Mouse (Mus musculus) midbrain, embryonic 12.5 days (tissue): ENCODE measurements at regions not wholly inside any gene's neighbourhood (a gene's known extent, or its start where the extent isn't known, plus 50 kb on each side); places are given as distances from the start of the nearest gene placed in this dataset.

Experiments used
- ATAC-seq: fragments of 200-750 bp; cut with Nextera tagmentation; 2 replicates; pipeline ENCODE4 v1.8.0; 2017; ENCODE audit warnings: low read depth, moderate TSS enrichment, moderate library complexity; ENCODE audit not compliant: low FRiP score
- H3K27ac ChIP-seq: fragments of 300-500 bp; sonication (generic); replicated peaks from 2 replicates; pipeline ENCODE4 v1.5.1; 2016; ENCODE audit warnings: mild to moderate bottlenecking
- H3K27me3 ChIP-seq: fragments of 300-500 bp; sonication (generic); 2 replicates; pipeline ENCODE4 v1.6.1; 2016; ENCODE audit warnings: mild to moderate bottlenecking
- H3K36me3 ChIP-seq: fragments of 300-500 bp; sonication (generic); 2 replicates; pipeline ENCODE4 v1.6.1; 2016
- H3K4me1 ChIP-seq: fragments of 300-500 bp; sonication (generic); 2 replicates; pipeline ENCODE4 v1.6.1; 2016
- H3K4me2 ChIP-seq: fragments of 300-500 bp; sonication (generic); replicated peaks from 2 replicates; pipeline ENCODE4 v1.6.1; 2016; ENCODE audit warnings: mild to moderate bottlenecking, moderate library complexity
- H3K4me3 ChIP-seq: fragments of 300-500 bp; sonication (generic); 2 replicates; pipeline ENCODE4 v1.5.1; 2016; ENCODE audit warnings: mild to moderate bottlenecking
- H3K9ac ChIP-seq: fragments of 300-500 bp; sonication (generic); replicated peaks from 2 replicates; pipeline ENCODE4 v1.6.1; 2016; ENCODE audit warnings: mild to moderate bottlenecking, moderate library complexity
- H3K9me3 ChIP-seq: fragments of 300-500 bp; sonication (generic); 2 replicates; pipeline ENCODE4 v1.6.1; 2016; ENCODE audit warnings: mild to moderate bottlenecking
- WGBS: fragments of 180-500 bp; shearing (Covaris S2); methylation state at CpG from one replicate; pipeline ENCODE4 v1.1.7; 2016; 5-methylcytosine and 5-hydroxymethylcytosine counted together

DNA sequence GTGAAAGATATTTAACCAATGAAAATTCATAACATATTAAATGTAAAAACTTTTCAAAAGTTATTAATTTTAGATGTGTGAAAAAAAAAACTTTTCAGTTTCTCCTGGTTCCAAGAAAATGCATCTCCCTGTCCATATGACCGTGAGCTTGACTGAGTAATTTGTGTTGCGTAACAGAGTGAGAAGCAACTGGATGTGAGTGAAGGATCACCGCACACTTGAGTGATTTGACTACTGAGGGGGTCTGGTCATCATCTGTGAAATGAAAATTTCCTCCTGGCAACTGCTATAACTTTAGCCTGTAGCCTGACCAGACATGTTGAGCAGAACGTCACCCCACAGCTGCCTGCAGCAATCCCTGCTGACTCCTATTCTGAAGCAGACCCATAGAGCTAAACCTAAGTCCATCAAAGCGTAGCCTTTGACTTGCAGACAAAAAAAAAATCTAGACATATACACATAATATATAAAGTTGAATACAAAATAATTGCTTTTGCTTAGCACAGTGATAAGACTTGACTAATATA is 461.2 kb downstream of the Brinp3 start:
- H3K9ac ChIP-seq: no peak overlapping the region
- no peaks in the 10 kb centered on the region for H3K27me3 ChIP-seq
- no peaks in the 10 kb centered on the region for H3K36me3 ChIP-seq
- no peaks in the 10 kb centered on the region for H3K9me3 ChIP-seq
- H3K4me3 ChIP-seq: no peak overlapping the region
- H3K4me1 ChIP-seq: no peaks in the 10 kb centered on the region
- H3K27ac ChIP-seq: no peak overlapping the region
- no peak for ATAC-seq
- 92% methylated on average over 5 of the region's 5 CpGs for WGBS
- no peak overlapping the region for H3K4me2 ChIP-seq

- H3K27me3 ChIP-seq: no peaks in the 10 kb centered on the region
- H3K9ac ChIP-seq: no peak overlapping the region
- H3K4me2 ChIP-seq: no peak overlapping the region
- no peaks in the 10 kb centered on the region for H3K36me3 ChIP-seq
- no peak overlapping the region for H3K27ac ChIP-seq
- no peaks in the 10 kb centered on the region for H3K9me3 ChIP-seq
- no peaks in the 10 kb centered on the region for H3K4me1 ChIP-seq
- no peak overlapping the region for H3K4me3 ChIP-seq
- no peak for ATAC-seq
Measured at GRCm38 (mm10) chr1:146956347-146956746, 461.8 kb downstream of the Brinp3 start.

DNA sequence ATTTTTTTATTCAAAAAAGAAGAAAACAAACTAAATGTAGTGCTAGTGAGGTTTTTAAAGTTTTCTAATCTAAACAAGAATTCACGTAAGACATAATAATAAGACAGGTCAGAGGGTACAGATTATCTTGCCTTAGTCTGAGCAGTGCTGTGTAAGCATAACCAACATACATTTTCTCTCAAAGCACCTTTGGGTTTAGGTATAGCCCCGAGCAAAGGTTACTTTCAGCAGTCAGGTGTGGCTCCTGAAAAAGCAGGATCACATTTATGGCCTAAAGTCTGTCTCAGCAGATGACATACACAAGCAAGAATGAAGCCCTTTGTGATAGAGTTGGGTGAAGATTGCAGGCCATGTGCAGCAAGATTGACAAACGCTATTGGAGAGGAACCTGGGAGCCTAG is 465.9 kb downstream of the Brinp3 start:
- Histone ChIP-seq H3K4me3 (no peak overlapping the region), H3K4me1 (no peaks in the 10 kb centered on the region), H3K9me3 (no peaks in the 10 kb centered on the region), H3K27ac (no peak overlapping the region), H3K27me3 (no peaks in the 10 kb centered on the region), H3K4me2 (no peak overlapping the region), H3K9ac (no peak overlapping the region), H3K36me3 (no peaks in the 10 kb centered on the region)
- 85% methylated on average over 3 of the region's 3 CpGs for WGBS
- no peak for ATAC-seq

DNA sequence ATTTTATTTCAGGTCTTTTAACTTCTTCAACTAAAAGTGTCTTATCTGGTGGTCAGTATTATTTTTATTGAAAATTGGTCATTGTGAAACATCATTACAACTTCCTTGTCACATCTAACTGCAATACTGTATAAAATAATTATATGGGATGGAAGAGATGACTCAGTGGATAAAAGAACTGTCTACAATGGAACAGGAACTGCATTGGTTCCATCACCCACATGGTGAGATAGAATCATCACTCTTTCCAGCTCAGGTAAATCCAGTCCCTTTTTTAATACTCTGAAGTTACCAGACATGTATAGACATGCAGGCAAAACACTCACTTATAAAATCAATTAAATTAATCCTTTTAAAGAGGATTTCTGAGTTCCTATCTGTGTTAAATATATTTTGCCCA is 473.0 kb downstream of the Brinp3 start:
- no peak for ATAC-seq

DNA sequence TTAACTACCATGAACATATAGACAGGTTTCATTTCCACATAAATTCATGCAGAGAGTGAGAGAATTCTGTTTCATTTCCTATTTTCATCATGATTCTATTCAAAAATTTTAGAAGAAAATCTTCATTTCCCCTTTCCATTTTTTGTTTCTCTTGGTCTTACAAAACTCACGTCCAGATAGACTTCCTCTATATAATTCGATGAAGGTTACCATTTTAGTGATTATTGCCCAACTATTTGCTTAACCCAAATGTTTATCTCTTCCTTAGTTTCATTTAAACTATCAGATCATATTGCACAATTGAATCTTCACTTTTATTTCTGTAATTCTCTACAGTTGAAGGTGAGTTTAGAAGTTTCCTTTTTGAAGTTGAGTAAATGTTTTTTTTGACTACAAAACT is 473.4 kb downstream of the Brinp3 start:
- Histone ChIP-seq H3K9me3 (no peaks in the 10 kb centered on the region), H3K4me3 (no peak overlapping the region), H3K9ac (no peak overlapping the region), H3K4me1 (no peaks in the 10 kb centered on the region), H3K27me3 (no peaks in the 10 kb centered on the region), H3K27ac (no peak overlapping the region), H3K36me3 (no peaks in the 10 kb centered on the region), H3K4me2 (no peak overlapping the region)
- 85% methylated on average over 2 of the region's 2 CpGs for WGBS
- ATAC-seq: no peak

More for the DNA sequence above, 473.0 kb downstream of the Brinp3 start:
- H3K4me2 ChIP-seq: no peak overlapping the region
- H3K9me3 ChIP-seq: no peaks in the 10 kb centered on the region
- H3K9ac ChIP-seq: no peak overlapping the region
- no peaks in the 10 kb centered on the region for H3K36me3 ChIP-seq
- no peak overlapping the region for H3K27ac ChIP-seq
- no peak overlapping the region for H3K4me3 ChIP-seq
- H3K4me1 ChIP-seq: no peaks in the 10 kb centered on the region
- no peaks in the 10 kb centered on the region for H3K27me3 ChIP-seq

GRCm38 (mm10) chr1:146983433-146984186 is 489.1 kb downstream of the Brinp3 start:
- no peaks in the 10 kb centered on the region for H3K4me1 ChIP-seq
- H3K9ac ChIP-seq: no peak overlapping the region
- H3K36me3 ChIP-seq: no peaks in the 10 kb centered on the region
- no peak overlapping the region for H3K27ac ChIP-seq
- no peaks in the 10 kb centered on the region for H3K27me3 ChIP-seq
- 85% methylated on average over 5 of the region's 5 CpGs for WGBS
- H3K9me3 ChIP-seq: no peaks in the 10 kb centered on the region
- H3K4me3 ChIP-seq: no peak overlapping the region
- ATAC-seq: no peak
- H3K4me2 ChIP-seq: no peak overlapping the region

- Histone ChIP-seq H3K36me3 (no peaks in the 10 kb centered on the region), H3K4me2 (no peak overlapping the region), H3K9ac (no peak overlapping the region), H3K9me3 (no peaks in the 10 kb centered on the region), H3K4me3 (no peak overlapping the region), H3K4me1 (no peaks in the 10 kb centered on the region), H3K27me3 (no peaks in the 10 kb centered on the region), H3K27ac (no peak overlapping the region)
- WGBS: 62% methylated on average over 2 of the region's 2 CpGs
- no peak for ATAC-seq
Measured at GRCm38 (mm10) chr1:147000018-147000417, 505.5 kb downstream of the Brinp3 start.

DNA sequence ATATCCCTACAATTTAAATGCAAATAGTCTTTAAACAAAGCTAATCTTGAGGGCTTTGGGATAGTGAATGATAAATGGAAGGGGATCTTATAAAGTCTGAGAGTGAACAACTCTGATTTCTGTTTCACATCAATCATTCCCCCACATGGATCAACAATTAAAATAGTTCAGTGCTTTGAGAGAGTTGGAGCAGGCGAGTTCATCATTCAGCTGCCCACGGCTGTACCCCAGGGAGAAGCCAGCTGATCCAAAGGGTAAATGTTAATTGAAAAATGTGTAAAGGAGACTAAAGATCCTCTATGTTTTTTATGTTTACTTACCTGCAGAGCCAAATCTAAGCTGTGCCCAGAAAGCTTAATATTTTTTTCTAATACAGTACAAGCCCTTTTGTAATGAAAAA is 553.2 kb downstream of the Brinp3 start:
- Histone ChIP-seq H3K27ac (no peak overlapping the region), H3K4me3 (no peak overlapping the region), H3K4me1 (no peaks in the 10 kb centered on the region), H3K9me3 (no peaks in the 10 kb centered on the region), H3K27me3 (no peaks in the 10 kb centered on the region), H3K4me2 (no peak overlapping the region), H3K9ac (no peak overlapping the region), H3K36me3 (no peaks in the 10 kb centered on the region)
- ATAC-seq: no peak; the same call in 1 of the 2 replicates
- WGBS: 21% methylated on average over 2 of the region's 2 CpGs

- Histone ChIP-seq H3K9me3 (no peaks in the 10 kb centered on the region), H3K9ac (no peak overlapping the region), H3K27me3 (no peaks in the 10 kb centered on the region), H3K4me1 (no peaks in the 10 kb centered on the region), H3K27ac (no peak overlapping the region), H3K4me2 (no peak overlapping the region), H3K4me3 (no peak overlapping the region), H3K36me3 (no peaks in the 10 kb centered on the region)
- WGBS: 48% methylated on average over 2 of the region's 2 CpGs
- ATAC-seq: no peak
Measured at GRCm38 (mm10) chr1:147058504-147058903, 563.9 kb downstream of the Brinp3 start.

DNA sequence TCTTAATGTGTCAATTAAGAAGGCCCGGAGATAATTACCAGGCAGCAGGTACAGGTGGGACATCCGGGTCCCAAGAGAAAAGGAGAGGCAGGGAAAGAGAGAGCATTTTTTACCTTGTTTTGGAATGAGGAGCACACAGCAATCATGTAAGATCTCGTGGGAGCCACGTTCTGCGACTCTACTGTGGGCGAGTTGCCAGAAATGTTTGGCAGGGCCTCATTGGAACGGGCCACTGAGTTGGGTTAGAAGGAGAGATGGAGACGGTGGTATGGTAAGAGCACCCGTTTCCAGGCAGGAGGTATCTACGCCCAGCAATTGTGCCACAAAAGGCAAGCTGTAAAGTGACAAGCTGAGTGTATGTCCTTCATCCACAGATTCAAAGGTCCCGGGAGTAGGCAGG is 579.6 kb downstream of the Brinp3 start:
- H3K9ac ChIP-seq: no peak overlapping the region
- no peak overlapping the region for H3K4me3 ChIP-seq
- no peak for ATAC-seq
- WGBS: 88% methylated on average over 11 of the region's 11 CpGs
- H3K4me1 ChIP-seq: no peaks in the 10 kb centered on the region
- H3K4me2 ChIP-seq: no peak overlapping the region
- H3K27ac ChIP-seq: no peak overlapping the region
- H3K27me3 ChIP-seq: no peaks in the 10 kb centered on the region
- H3K36me3 ChIP-seq: no peaks in the 10 kb centered on the region
- H3K9me3 ChIP-seq: no peaks in the 10 kb centered on the region

- Histone ChIP-seq H3K36me3 (no peaks in the 10 kb centered on the region), H3K9ac (no peak overlapping the region), H3K27ac (no peak overlapping the region), H3K4me2 (no peak overlapping the region), H3K4me3 (no peak overlapping the region), H3K27me3 (no peaks in the 10 kb centered on the region), H3K9me3 (no peaks in the 10 kb centered on the region), H3K4me1 (no peaks in the 10 kb centered on the region)
- WGBS: 53% methylated on average over 5 of the region's 5 CpGs
- ATAC-seq: peak; percentile 58; the same call in 1 of the 2 replicates
Measured at GRCm38 (mm10) chr1:147084129-147084799, 589.7 kb downstream of the Brinp3 start.

- H3K27ac ChIP-seq: no peak overlapping the region
- H3K36me3 ChIP-seq: no peaks in the 10 kb centered on the region
- H3K4me1 ChIP-seq: no peaks in the 10 kb centered on the region
- no peak overlapping the region for H3K4me2 ChIP-seq
- H3K4me3 ChIP-seq: no peak overlapping the region
- H3K9ac ChIP-seq: no peak overlapping the region
- H3K9me3 ChIP-seq: no peaks in the 10 kb centered on the region
- ATAC-seq: no peak
- H3K27me3 ChIP-seq: no peaks in the 10 kb centered on the region
Measured at GRCm38 (mm10) chr1:147125541-147125940, 631.0 kb downstream of the Brinp3 start.
